Mouse (Mus musculus) right cerebral cortex, postnatal 25 days (tissue): ENCODE data around the gene Mettl3.

Experiments
- DNase-seq: peaks from one replicate; pipeline ENCODE4 v3.0.0; 2022

Gene Mettl3

GRCm38 (mm10) chr14:52284191-52284590 lies 20.7 kb downstream of the Mettl3 start:
- DNase-seq = no peak

- DNase-seq = no peak
Observed at GRCm38 (mm10) chr14:52283629-52284028, 21.3 kb downstream of the Mettl3 start.

GRCm38 (mm10) chr14:52279747-52280120 lies 25.2 kb downstream of the Mettl3 start:
- DNase-seq = no peak

- peak; percentile 99 for DNase-seq
Observed at GRCm38 (mm10) chr14:52278932-52279746, 25.8 kb downstream of the Mettl3 start, which contains the start of the genes Tox4 and Rab2b. TSS of gene Tox4 (plus strand) at chr14:52279146. TSS of gene Rab2b (minus strand) at chr14:52279545.

- no peak for DNase-seq
Observed at GRCm38 (mm10) chr14:52277210-52277609, 27.7 kb downstream of the Mettl3 start.

- DNase-seq = no peak
Observed at GRCm38 (mm10) chr14:52272781-52273180, 32.1 kb downstream of the Mettl3 start.

- DNase-seq = peak; percentile 99
Observed at GRCm38 (mm10) chr14:52257484-52258213, 47.3 kb downstream of the Mettl3 start, which contains the start of gene Chd8. TSS of gene Chd8 (minus strand) at chr14:52257780.

- peak; percentile 16 for DNase-seq
Observed at GRCm38 (mm10) chr14:52256311-52257175, 48.4 kb downstream of the Mettl3 start.

- no peak for DNase-seq
Observed at GRCm38 (mm10) chr14:52246129-52246528, 58.8 kb downstream of the Mettl3 start.
